Mouse (Mus musculus) intestine, embryonic 16.5 days (tissue): Measurements from ENCODE around the gene Tmem100. TPM values are rescaled to one million over a fixed set of nuclear protein-coding genes. Genes with fewer than 3 reads are reported as not detected.

Source experiments
- ATAC-seq: fragments of 200-750 bp; cut with Nextera tagmentation; 2 replicates; pipeline ENCODE4 v1.8.0; 2017; ENCODE audit warnings: moderate TSS enrichment, moderate library complexity
- H3K27ac ChIP-seq: fragments of 300-500 bp; sonication (generic); 2 replicates; pipeline ENCODE4 v1.5.1; 2014; ENCODE audit warnings: mild to moderate bottlenecking, low read length
- H3K27me3 ChIP-seq: fragments of 300-500 bp; sonication (generic); replicated peaks from 2 replicates; pipeline ENCODE4 v1.6.1; 2014; ENCODE audit warnings: low read length, control low read depth, mixed read lengths; ENCODE audit not compliant: control insufficient read depth, insufficient read depth
- H3K36me3 ChIP-seq: fragments of 300-500 bp; sonication (generic); 2 replicates; pipeline ENCODE4 v1.6.1; 2014; ENCODE audit warnings: low read length, control low read depth; ENCODE audit not compliant: control insufficient read depth, insufficient read depth
- H3K4me1 ChIP-seq: fragments of 300-500 bp; sonication (generic); 2 replicates; pipeline ENCODE4 v1.6.1; 2014; ENCODE audit warnings: low read length, control low read depth, mixed read lengths; ENCODE audit not compliant: control insufficient read depth, insufficient read depth
- H3K4me2 ChIP-seq: fragments of 300-500 bp; sonication (generic); 2 replicates; pipeline ENCODE4 v1.6.1; 2014; ENCODE audit warnings: low read depth, low read length, control low read depth
- H3K4me3 ChIP-seq: fragments of 300-500 bp; sonication (generic); 2 replicates; pipeline ENCODE4 v1.5.1; 2014; ENCODE audit warnings: mild to moderate bottlenecking, low read length
- H3K9ac ChIP-seq: fragments of 300-500 bp; sonication (generic); 2 replicates; pipeline ENCODE4 v1.6.1; 2014; ENCODE audit warnings: low read depth, low read length
- H3K9me3 ChIP-seq: fragments of 300-500 bp; sonication (generic); 2 replicates; pipeline ENCODE4 v1.6.1; 2016; ENCODE audit warnings: low read length, control low read depth; ENCODE audit not compliant: control insufficient read depth
- WGBS: fragments of 180-500 bp; shearing (Covaris S2); extraction: QIAGEN DNeasy Blood & Tissue Kit; methylation state at CpG from one replicate; pipeline ENCODE4 v1.1.7; 2014; 5-methylcytosine and 5-hydroxymethylcytosine counted together
- polyA plus RNA-seq: library from polyadenylated mRNA; unstranded; fragments of >200 nt; fragmentation: Nextera tagmentation; extraction: Ambion mirVana; gene quantifications from 2 replicates; pipeline ENCODE4 v1.2.1, GENCODE M21; 2015

The Tmem100 gene
- 13.1 and 13.4 TPM in 2 replicates for polyA plus RNA-seq

GRCm38 (mm10) chr11:90029841-90030398 is at the start of gene Tmem100:
Gene Tmem100, plus strand, starts transcription at chr11:90030348.
- no peaks in the 10 kb centered on the region for H3K36me3 ChIP-seq
- peaks cover 9% of the 10 kb centered on the region for H3K4me1 ChIP-seq
- 50% methylated on average over 13 of the region's 13 CpGs for WGBS
- H3K9ac ChIP-seq, result peak within 1 kb of the TSS; percentile 41
- peaks cover 6% of the 10 kb centered on the region; the same call in 1 of the 2 replicates for H3K27me3 ChIP-seq
- H3K4me3 ChIP-seq, result peak within 1 kb of the TSS; percentile 43
- no peaks in the 10 kb centered on the region for H3K9me3 ChIP-seq
- peak within 1 kb of the TSS; percentile 13; the same call in 1 of the 2 replicates for H3K27ac ChIP-seq
- H3K4me2 ChIP-seq, result peak within 1 kb of the TSS; percentile 51
- ATAC-seq, result no peak

- Histone ChIP-seq H3K9me3 (no peaks in the 10 kb centered on the region), H3K27ac (no peak overlapping the region), H3K27me3 (no peaks in the 10 kb centered on the region), H3K4me2 (no peak overlapping the region), H3K36me3 (no peaks in the 10 kb centered on the region), H3K9ac (no peak overlapping the region), H3K4me1 (peaks cover 8% of the 10 kb centered on the region; the same call in 1 of the 2 replicates), H3K4me3 (no peak overlapping the region)
- 67% methylated on average over 2 of the region's 2 CpGs for WGBS
- no peak for ATAC-seq
Measured at GRCm38 (mm10) chr11:89982918-89983317, 47.2 kb upstream of the Tmem100 start.

- 95% methylated on average over 5 of the region's 5 CpGs for WGBS
- Histone ChIP-seq H3K9ac (no peak overlapping the region), H3K27ac (no peak overlapping the region), H3K9me3 (no peaks in the 10 kb centered on the region), H3K4me1 (no peaks in the 10 kb centered on the region), H3K27me3 (no peaks in the 10 kb centered on the region), H3K36me3 (no peaks in the 10 kb centered on the region), H3K4me3 (no peak overlapping the region), H3K4me2 (no peak overlapping the region)
- no peak for ATAC-seq
Measured at GRCm38 (mm10) chr11:89984436-89984835, 45.7 kb upstream of the Tmem100 start.

DNA sequence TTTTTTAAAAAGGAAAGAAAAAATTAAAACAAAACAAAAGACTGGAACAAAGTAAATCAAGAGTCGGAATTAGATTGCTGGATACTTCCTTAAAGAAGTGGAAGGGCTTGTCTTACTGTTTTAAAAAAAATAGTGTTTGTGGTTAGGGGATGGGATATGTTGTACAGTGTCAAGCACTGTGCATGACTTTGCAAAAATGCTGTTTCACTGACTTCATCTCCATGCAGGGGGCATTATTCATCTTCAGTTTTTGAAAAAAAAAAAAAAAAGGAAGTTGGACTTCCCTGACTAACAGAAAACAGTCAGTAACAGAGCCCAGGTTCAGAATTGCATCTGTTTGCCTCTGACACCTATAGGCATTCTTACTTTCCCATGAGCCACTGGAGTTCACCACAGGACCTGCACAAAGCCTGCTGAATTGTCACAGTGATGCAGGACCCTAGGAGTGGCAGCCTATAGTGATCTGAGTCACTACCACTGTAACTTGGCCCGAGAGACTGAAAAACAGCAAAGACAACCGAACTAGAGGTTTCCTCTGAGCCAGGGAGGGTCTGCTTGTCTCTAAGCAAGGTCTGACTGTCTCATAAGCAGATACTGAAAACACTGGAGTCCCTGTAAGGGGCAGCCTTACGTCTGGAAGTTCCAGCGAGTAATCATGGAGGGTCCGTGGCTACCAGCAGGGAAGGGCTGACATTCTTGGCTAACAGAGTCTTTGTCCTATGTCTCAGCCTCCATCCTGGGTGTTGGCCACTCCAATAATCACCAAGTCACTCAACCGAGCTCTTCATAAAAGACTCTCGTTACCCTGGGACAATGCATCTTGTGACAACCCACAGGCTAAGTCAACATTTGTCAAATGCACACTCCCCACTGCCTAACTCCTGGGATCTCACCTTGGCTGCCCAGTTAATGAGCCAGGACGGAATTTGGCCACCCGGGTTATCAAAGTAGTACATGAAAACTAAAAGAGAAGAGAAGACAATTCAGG is 44.7 kb upstream of the Tmem100 start:
- Histone ChIP-seq H3K4me1 (no peaks in the 10 kb centered on the region), H3K9ac (no peak overlapping the region), H3K4me3 (no peak overlapping the region), H3K36me3 (no peaks in the 10 kb centered on the region), H3K4me2 (no peak overlapping the region), H3K9me3 (no peaks in the 10 kb centered on the region), H3K27me3 (no peaks in the 10 kb centered on the region), H3K27ac (no peak overlapping the region)
- WGBS, result 69% methylated on average over 10 of the region's 10 CpGs
- no peak for ATAC-seq

- 89% methylated on average over 8 of the region's 8 CpGs for WGBS
- Histone ChIP-seq H3K9me3 (no peaks in the 10 kb centered on the region), H3K4me2 (no peak overlapping the region)
Measured at GRCm38 (mm10) chr11:89986516-89986915, 43.6 kb upstream of the Tmem100 start.

DNA sequence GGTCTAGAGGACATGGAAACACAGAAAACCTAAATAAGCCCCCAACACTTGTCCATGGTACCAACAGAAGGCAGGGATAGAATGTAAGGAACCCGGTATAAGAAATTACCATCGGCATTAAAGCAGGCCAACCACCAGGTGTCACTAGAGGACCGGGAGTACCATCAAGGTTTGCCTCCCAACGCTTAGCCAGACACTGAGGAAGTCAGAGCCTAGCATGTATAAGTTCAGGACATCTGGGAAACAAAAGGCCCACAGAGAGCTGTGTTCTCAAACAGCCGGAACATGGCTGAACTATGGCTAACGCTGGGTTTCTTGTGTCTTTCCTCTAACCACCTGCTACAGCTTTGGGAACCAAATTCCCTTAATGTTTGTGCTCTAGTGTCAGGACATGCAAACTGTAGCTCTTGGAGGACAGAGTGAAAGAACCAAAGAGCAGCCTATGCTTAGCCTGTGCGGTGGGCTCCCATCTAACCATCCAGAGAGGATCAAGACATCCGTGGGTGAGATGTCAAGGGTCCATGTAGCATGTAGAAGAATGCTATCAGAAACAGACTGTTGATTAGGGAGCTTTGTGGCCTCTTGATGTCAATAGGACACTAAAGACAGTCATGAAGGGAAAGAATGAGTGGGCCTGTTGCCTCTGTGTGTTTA is 41.1 kb upstream of the Tmem100 start:
- Histone ChIP-seq H3K4me3 (no peak overlapping the region), H3K4me1 (no peaks in the 10 kb centered on the region), H3K36me3 (no peaks in the 10 kb centered on the region), H3K9me3 (no peaks in the 10 kb centered on the region), H3K27me3 (no peaks in the 10 kb centered on the region), H3K27ac (no peak overlapping the region), H3K4me2 (no peak overlapping the region), H3K9ac (no peak overlapping the region)
- ATAC-seq, result peak; percentile 66
- 22% methylated on average over 8 of the region's 8 CpGs for WGBS

More at GRCm38 (mm10) chr11:89986516-89986915, 43.6 kb upstream of the Tmem100 start:
- ATAC-seq, result no peak
- H3K9ac ChIP-seq, result no peak overlapping the region
- no peak overlapping the region for H3K27ac ChIP-seq
- no peaks in the 10 kb centered on the region for H3K36me3 ChIP-seq
- no peak overlapping the region for H3K4me3 ChIP-seq
- H3K27me3 ChIP-seq, result no peaks in the 10 kb centered on the region
- no peaks in the 10 kb centered on the region for H3K4me1 ChIP-seq

GRCm38 (mm10) chr11:89991661-89992060 is 38.5 kb upstream of the Tmem100 start:
- Histone ChIP-seq H3K9me3 (no peaks in the 10 kb centered on the region), H3K27me3 (no peaks in the 10 kb centered on the region), H3K9ac (no peak overlapping the region), H3K27ac (no peak overlapping the region), H3K4me3 (no peak overlapping the region), H3K4me1 (0 out of 2 replicates have a peak, but pooled peaks cover 4% of the 10 kb centered on the region), H3K4me2 (no peak overlapping the region), H3K36me3 (no peaks in the 10 kb centered on the region)
- no peak for ATAC-seq

DNA sequence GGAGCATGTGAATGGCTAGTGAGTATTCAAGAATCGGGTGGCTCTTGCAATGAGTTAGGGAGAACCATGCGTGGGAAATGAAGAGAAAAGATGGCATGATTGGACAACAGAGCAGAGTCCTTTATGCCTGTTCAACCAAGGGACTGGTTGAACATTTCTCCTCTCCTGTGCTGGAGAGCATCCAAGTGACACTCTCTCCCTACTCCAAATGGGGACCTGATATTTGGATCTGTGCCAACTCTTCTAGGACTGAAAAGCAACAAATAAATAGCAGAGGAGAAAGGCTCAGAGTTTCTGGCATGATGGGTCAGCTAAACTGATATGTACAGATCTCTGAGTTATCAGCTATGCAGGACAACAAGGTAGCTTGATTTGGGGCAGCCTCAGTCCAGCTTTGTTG is 35.4 kb upstream of the Tmem100 start:
- H3K9ac ChIP-seq, result no peak overlapping the region
- no peaks in the 10 kb centered on the region for H3K9me3 ChIP-seq
- 85% methylated on average over 2 of the region's 2 CpGs for WGBS
- no peak for ATAC-seq
- H3K4me1 ChIP-seq, result 0 out of 2 replicates have a peak, but pooled peaks cover 4% of the 10 kb centered on the region
- no peak overlapping the region for H3K4me3 ChIP-seq
- H3K27me3 ChIP-seq, result no peaks in the 10 kb centered on the region
- H3K27ac ChIP-seq, result no peak overlapping the region
- no peak overlapping the region for H3K4me2 ChIP-seq
- H3K36me3 ChIP-seq, result no peaks in the 10 kb centered on the region

DNA sequence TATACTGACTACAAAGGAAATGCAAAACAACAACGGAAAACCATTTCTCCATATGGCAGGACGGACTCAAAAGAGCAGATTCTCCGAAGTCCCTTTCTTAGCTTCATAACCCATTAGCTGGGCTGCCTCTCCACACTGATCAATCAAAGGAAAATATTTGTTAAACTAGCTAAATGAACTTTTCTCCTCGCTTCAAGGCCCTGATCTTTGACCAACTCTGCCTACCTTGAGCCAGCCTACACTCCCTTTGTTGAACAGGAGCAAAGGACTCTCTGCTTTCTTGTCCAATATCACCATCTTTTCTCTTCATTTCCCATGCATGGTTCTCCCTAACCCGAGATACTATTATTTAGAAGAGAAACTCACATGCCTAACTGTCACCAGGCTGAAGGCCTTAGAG is 34.6 kb upstream of the Tmem100 start:
- no peak overlapping the region for H3K4me2 ChIP-seq
- no peaks in the 10 kb centered on the region for H3K27me3 ChIP-seq
- WGBS, result 87% methylated on average over 5 of the region's 5 CpGs
- H3K4me3 ChIP-seq, result no peak overlapping the region
- H3K27ac ChIP-seq, result no peak overlapping the region
- no peaks in the 10 kb centered on the region for H3K36me3 ChIP-seq
- no peak for ATAC-seq
- H3K9me3 ChIP-seq, result no peaks in the 10 kb centered on the region
- 0 out of 2 replicates have a peak, but pooled peaks cover 4% of the 10 kb centered on the region for H3K4me1 ChIP-seq
- no peak overlapping the region for H3K9ac ChIP-seq
